Mouse (Mus musculus) liver (tissue): ENCODE data around the gene Dync1i2.
A peak's percentile ranks its signal among the peaks of the same experiment; 100 is the strongest.

ENCODE experiments used
- DNase-seq: peaks from one replicate; pipeline ENCODE4 v3.0.0-alpha.2; 2020; ENCODE audit warnings: mixed read lengths

Gene Dync1i2

DNA sequence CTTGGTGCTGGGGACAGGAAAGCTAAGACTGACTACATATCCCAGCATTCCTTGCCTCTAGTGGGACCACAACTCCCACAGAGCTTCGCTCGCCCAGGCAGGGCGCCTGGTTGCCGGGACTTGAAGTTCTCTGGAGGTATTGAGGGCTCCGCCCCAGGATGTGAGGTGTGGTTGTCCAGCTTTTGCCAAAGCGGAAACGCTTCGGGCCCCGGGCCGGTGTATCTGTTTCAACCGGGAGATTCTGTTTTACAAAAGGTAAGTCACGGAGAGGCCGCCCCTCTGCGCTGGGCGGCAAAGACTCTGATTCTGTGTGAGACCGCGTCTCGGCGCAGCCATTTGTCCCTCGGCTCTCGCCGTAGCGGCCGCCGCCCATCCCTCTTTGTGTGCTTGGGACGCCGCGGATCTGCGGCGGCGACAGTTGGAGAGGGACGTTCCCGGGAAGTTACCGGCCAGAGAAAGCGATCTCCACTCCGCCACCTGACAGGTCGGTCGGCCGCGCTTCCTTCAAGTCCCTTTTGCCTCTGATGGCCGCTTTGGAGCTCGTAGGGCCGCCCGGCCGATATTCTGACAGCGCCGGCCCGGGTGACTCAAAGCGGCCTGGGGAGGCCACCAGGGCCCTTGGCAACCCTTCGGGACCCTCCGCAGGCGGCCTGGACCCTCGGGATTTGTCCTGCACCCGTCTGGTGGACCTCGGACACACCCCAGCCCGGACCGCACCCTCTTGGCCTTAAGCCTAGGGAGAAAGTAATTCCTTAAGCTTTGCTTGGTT is at the start of gene Dync1i2:
Dync1i2 (plus strand) TSS at position 116 of the 769 bp plus-strand sequence.
- peak; percentile 93 for DNase-seq

- DNase-seq: peak; percentile 62
These were observed 48.5 kb upstream of the Dync1i2 start for GRCm38 (mm10) chr2:71162831-71163621.

- no peak for DNase-seq
These were observed 44.3 kb upstream of the Dync1i2 start for GRCm38 (mm10) chr2:71167211-71167610.

GRCm38 (mm10) chr2:71168461-71169021 is 43.0 kb upstream of the Dync1i2 start:
- no peak for DNase-seq

DNA sequence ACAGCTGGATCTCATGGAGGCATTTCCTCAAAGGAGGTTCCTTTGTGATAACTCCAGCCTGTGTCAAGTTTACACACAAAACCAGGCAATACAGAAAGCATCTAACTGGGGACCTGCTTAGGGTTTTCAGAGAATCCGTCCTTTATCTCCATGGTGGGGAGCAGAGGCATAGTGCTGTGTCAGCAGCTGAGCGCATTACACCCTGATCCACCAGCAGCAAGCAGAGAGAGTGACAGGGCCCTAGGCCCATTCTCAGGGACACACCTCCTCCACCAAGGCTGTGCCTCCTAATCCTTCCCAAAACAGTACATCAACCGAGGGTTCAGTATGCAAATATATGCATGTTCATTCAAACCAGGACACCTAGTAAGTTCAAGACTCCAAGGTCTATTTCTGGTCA is 38.5 kb upstream of the Dync1i2 start:
- peak; percentile 31 for DNase-seq

GRCm38 (mm10) chr2:71176329-71177249 is 34.9 kb upstream of the Dync1i2 start:
- DNase-seq: no peak

GRCm38 (mm10) chr2:71177250-71177615 is 34.3 kb upstream of the Dync1i2 start:
- no peak for DNase-seq

GRCm38 (mm10) chr2:71177760-71178159 is 33.7 kb upstream of the Dync1i2 start:
- no peak for DNase-seq

DNA sequence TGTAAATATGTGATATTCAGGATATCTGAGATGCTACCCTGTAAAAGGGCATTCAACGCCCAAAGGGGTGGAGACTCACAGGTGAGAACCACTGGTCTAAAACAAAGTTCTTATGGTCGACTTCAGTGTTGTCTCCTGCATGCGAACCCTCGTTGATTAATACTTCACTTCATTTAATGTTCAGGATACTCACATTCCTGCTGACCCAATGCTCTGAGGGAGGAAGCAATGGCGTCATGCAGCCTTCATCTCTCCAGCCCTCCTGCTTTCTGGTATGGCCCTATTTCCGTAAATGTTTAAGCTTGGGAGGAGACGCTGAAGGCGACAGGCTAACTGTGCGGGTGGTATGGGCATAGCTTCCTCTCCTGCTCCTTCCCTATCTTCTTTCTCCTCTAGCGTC is 31.8 kb upstream of the Dync1i2 start:
- no peak for DNase-seq

DNA sequence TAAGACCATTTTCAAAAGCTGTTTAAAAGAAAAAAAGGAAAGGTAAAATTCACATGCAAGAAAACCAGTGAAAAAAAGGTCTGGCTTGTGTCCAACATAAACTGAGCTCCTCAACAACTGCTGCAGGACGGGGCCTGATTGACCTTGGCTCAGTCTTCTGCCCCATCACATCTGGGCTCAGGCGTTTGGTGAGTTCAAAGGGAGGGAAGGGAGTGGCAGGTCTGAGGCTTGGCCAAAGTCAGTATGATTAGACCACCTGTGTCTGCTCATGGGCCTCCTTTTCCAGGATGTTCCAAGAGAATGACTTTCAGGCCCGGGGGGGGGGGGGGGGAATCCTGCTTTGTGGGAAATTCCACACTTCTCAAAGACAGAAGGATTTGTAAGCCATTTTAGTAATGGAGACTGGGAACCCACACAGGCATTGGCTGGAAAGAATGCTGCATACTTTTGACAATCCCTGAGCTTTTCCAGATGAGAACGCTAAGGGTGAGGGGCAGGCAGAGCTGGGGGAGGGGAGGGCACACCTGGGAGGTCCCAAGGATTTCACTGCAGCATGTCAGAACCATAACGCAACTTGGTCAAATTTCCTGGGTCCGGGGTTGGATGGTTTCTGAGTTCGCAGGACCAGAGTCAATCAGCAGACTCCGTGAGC is 30.8 kb upstream of the Dync1i2 start:
- DNase-seq: no peak

- no peak for DNase-seq
These were observed 23.6 kb upstream of the Dync1i2 start for GRCm38 (mm10) chr2:71187950-71188349.

DNA sequence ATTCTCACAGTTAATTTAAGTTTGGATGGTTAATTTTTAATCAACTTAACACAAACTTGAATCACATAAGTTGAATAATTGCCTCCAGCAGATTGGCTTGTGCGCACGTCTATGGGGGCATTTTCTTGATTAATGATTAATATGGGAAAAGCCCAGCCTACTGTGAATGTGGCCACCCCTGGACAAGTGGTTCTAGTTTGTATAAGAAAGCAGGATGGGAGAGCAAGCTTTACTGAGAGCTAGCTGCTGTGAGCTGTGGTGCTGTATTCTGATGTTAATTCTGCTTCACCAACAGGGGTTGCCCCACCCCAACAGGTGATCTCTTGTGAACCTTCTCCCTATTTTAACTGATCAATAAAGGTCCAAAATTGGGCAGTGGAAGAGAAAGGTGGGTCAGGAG is 22.6 kb upstream of the Dync1i2 start:
- DNase-seq: no peak

DNA sequence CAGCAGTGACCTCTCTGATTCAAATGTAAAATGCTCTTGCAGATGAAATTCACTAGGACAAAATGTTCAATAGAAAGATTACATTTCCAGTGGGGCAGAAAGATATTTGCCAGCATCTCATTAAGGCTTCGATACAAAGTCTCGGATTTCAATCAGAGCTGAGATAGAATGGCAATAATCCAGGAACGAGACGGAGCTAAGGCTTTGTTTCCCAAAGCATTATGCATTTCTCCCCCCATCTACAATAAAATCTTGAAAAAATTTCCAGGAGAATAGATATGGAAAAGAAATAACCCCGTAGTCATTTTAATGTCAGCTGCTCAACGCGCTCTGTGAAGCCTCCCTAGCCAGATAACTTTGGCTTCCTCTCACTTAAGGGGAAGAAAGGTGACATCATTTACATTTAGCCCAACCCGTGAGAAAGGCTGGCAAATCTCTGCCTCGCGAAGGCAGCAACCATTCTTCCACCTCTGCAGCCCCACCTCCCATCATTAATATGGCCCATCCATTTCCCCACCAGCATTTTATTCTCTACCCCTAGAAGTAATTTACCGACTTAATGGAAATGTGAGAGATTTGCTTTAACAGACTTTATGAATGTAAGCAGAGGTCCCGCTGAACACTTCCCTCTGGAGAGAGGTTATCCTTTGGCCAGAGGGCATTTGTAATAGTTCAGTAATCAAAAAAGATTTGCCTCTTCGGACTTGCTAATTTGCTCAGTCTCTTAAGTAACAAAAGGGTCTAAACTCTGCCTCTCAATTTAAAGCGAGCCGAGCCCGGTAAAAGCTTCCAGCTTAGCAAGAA is 19.9 kb upstream of the Dync1i2 start:
- no peak for DNase-seq

- DNase-seq: no peak
These were observed 19.2 kb upstream of the Dync1i2 start for GRCm38 (mm10) chr2:71192195-71192807.

DNA sequence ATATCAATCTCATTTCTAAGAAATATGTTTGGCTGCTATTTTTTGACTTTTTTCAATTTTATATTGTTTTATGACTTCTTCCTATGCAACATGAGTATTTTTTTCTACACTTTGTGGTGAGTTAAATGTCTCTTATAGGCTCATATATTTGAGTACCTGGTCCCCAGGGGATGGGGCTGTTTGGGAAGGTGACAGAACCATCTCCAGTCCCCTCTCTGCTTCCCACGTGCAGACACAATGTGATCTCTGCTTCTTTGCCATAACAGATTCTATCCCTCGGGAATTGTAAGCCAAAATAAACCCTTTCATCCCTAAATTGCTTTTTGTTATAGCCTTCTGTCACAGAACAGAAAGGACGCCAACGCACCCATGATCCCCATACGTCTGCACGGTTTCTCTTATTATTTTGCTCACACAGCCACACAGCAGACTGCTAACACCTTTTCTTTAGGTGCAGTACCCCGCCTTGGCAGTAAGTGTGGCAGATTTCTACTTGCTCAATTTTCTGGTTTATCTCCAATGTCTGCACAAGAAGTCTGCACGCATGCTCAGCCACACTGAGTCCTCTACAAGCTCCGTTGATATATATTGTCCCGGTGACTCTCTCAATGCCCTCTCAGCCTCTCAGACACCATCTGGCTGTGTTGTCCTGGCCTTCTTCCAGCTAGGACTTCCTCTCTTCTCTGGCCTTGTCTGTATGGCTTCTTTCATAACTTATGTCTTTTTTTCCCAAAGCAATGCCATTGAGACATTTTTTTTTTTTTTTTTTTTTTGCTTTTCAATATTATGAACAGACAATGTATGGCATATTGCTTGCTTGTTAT is 17.2 kb upstream of the Dync1i2 start:
- DNase-seq: no peak

DNA sequence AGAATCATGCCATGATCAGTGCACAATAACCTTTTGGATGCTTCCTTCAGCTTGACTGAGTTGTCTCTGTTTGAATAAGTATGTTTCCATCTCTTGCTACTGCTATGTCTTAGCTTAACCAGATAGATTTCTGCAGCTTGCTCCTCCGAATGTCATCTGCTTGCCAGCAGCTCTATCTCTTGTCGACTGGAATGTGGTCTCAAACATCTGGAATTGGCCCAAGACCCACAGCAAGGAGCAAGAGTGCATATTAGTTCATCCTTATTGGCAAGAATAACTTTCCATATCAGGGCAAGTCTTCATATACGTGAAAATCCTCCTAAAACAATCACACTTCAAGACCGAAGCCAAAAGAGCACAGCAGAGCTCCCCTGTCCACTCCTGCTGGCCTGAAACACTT is 14.6 kb upstream of the Dync1i2 start:
- DNase-seq: no peak

DNA sequence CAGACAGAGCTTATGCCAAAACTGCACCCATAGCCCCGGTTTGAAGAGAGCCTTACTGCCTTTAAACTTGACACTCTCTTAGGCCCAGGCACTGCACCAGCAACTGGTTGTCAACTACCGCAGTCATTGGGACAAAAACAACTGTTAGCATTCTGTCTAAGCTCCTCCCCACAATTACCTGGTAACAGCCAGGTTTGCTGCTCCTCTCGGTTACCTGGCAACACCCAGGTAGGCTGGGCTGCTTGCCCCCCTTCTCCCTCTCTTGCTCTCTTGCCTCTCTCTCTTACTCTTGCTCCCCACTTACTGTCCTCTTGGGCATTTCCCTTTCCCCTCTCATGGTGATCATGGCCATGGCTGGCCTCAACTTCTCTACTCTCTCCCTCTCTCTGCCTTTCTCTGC is 12.6 kb upstream of the Dync1i2 start:
- DNase-seq: no peak

DNA sequence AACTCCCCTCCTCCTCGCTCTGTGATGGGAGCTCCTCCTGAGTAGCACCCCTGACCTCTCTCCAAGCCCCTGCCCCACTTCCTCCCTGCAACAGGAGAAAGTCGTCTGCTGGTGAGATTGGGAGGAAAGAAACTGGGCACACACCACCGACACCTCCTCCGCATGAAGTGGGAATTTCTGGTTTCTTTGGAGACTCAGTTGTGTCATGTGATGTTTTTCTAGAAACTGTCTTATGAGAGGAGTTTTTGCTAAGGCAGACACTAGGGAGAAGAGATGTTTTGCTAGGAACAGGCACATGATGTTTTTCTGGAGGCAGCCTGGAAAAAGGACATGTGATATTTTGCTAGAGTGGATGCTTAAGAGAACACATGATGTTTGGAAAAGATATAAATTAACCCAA is 11.0 kb upstream of the Dync1i2 start:
- DNase-seq: no peak

DNA sequence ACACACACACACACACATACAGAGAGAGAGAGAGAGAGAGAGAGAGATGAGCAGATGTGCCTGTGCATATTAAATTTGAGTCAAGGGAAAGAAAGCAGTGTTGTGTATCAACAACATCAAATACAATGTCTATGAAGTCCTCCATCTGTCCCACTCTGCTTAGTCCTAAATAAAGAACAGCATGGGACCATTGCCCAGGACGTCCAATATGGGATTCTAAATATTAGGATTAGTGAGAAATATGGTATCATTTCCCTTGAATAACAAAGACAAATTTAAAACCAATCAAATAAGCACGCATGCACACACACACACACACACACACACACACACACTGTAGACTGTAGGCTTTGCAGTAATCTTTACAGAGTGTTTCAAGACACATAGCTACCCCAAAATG is 9.6 kb upstream of the Dync1i2 start:
- no peak for DNase-seq

GRCm38 (mm10) chr2:71203819-71204432 is 7.6 kb upstream of the Dync1i2 start:
- peak; percentile 55 for DNase-seq
